Comparison of ENCODE assay signal across 22 mouse cellular contexts in genomic region chr12:97402412-97403396, GRCm38 (mm10).
DNase-seq lines count a peak whose midpoint lies in the region; ATAC-seq lines count a peak whose summit lies in the region.
"Had no signal": no experiment of that assay in that cellular context is flagged by ENCODE, and none has a peak within 500 bp of the region (broad histone marks: within the 10 kb centered on the region; RNA-seq: fewer than 3 reads in every experiment).

No protein-coding gene starts in this region.

- ATAC-seq in forebrain, embryonic 11.5 days (replicated peaks; ENCODE audit: low FRiP score): 0 out of 2 replicates have a peak, but pooled peaks have one; percentile 16
- peak; percentile 45 for ATAC-seq in midbrain, embryonic 11.5 days (ENCODE audit: low FRiP score)
- ATAC-seq in forebrain, embryonic 14.5 days: peak; percentile 66

- no peaks in the 10 kb centered on the region for H3K27me3 ChIP-seq in forebrain, embryonic 11.5 days (ENCODE audit: control insufficient read depth, insufficient read depth, low read length)
- H3K27me3 ChIP-seq in forebrain, embryonic 10.5 days (ENCODE audit: poor library complexity, severe bottlenecking): no peaks in the 10 kb centered on the region
- no peaks in the 10 kb centered on the region for H3K27me3 ChIP-seq in midbrain, embryonic 11.5 days (ENCODE audit: control insufficient read depth, insufficient read depth, low read length)
- H3K27me3 ChIP-seq in midbrain, embryonic 10.5 days (ENCODE audit: low read depth, poor library complexity, severe bottlenecking): no peaks in the 10 kb centered on the region
- H3K27me3 ChIP-seq in forebrain, embryonic 14.5 days (replicated peaks; ENCODE audit: control insufficient read depth, insufficient read depth, low read length): no peaks in the 10 kb centered on the region
- H3K27me3 ChIP-seq: heart, embryonic 15.5 days; liver, embryonic 15.5 days had no signal

- no peaks in the 10 kb centered on the region for H3K36me3 ChIP-seq in forebrain, embryonic 11.5 days (ENCODE audit: control insufficient read depth, insufficient read depth, low read length)
- no peaks in the 10 kb centered on the region for H3K36me3 ChIP-seq in forebrain, embryonic 10.5 days (replicated peaks)
- no peaks in the 10 kb centered on the region for H3K36me3 ChIP-seq in midbrain, embryonic 11.5 days (ENCODE audit: control insufficient read depth, insufficient read depth, low read length)
- H3K36me3 ChIP-seq in midbrain, embryonic 10.5 days: no peaks in the 10 kb centered on the region
- H3K36me3 ChIP-seq in forebrain, embryonic 14.5 days (ENCODE audit: control insufficient read depth, insufficient read depth, low read length): no peaks in the 10 kb centered on the region
- H3K36me3 ChIP-seq: heart, embryonic 15.5 days; limb, embryonic 10.5 days; liver, embryonic 15.5 days had no signal

- no peak overlapping the region for H3K27ac ChIP-seq in forebrain, embryonic 11.5 days (ENCODE audit: low read depth, low read length)
- no peak overlapping the region for H3K27ac ChIP-seq in forebrain, embryonic 10.5 days
- H3K27ac ChIP-seq in midbrain, embryonic 11.5 days (ENCODE audit: low read depth, low read length): no peak overlapping the region
- H3K27ac ChIP-seq in midbrain, embryonic 10.5 days (replicated peaks): no peak overlapping the region
- H3K27ac ChIP-seq in forebrain, embryonic 14.5 days (ENCODE audit: low read depth, low read length): 0 out of 2 replicates have a peak overlapping the region, but pooled peaks have one; percentile 44
- H3K27ac ChIP-seq: heart, embryonic 15.5 days; limb, embryonic 10.5 days; liver, embryonic 15.5 days; macrophage; stomach, postnatal 0 days had no signal

- 30% methylated on average over 9 of the region's 10 CpGs for WGBS in forebrain, embryonic 11.5 days
- WGBS in forebrain, embryonic 10.5 days: 29% methylated on average over 10 of the region's 10 CpGs
- WGBS in midbrain, embryonic 11.5 days: 22% methylated on average over 9 of the region's 10 CpGs
- 18% methylated on average over 10 of the region's 10 CpGs for WGBS in midbrain, embryonic 10.5 days
- WGBS in forebrain, embryonic 14.5 days: 18% methylated on average over 8 of the region's 10 CpGs

- no peak for DNase-seq in forebrain, embryonic 11.5 days (ENCODE audit: low spot score)
- no peak for DNase-seq in forebrain, embryonic 10.5 days (ENCODE audit: extremely low spot score, low spot score)
- DNase-seq in midbrain, embryonic 11.5 days (ENCODE audit: low spot score, missing footprints): no peak
- no peak for DNase-seq in midbrain, embryonic 10.5 days (ENCODE audit: low spot score)
- peak; percentile 54 for DNase-seq in ES-CJ7 (ENCODE audit: low read depth, low spot score)
- DNase-seq in forebrain, embryonic 14.5 days (ENCODE audit: low spot score): peak; percentile 69
- no peak for DNase-seq in B cell, adult 2 months
- no peak for DNase-seq in heart, adult 18-20 months
- DNase-seq: adrenal gland, postnatal 36 days; cerebellum, adult 11 months; cerebellum, adult 9-11 months; gastrocnemius, postnatal 36 days; heart, postnatal 36 days; kidney, adult 8-10 months; kidney, postnatal 14 days; liver; right cerebral cortex, postnatal 14 days had no signal

- no peaks in the 10 kb centered on the region for H3K9me3 ChIP-seq in forebrain, embryonic 11.5 days (ENCODE audit: control insufficient read depth, low read length)
- H3K9me3 ChIP-seq in forebrain, embryonic 10.5 days: no peaks in the 10 kb centered on the region
- no peaks in the 10 kb centered on the region for H3K9me3 ChIP-seq in midbrain, embryonic 11.5 days (ENCODE audit: control insufficient read depth, low read length)
- no peaks in the 10 kb centered on the region for H3K9me3 ChIP-seq in midbrain, embryonic 10.5 days (replicated peaks)
- no peaks in the 10 kb centered on the region for H3K9me3 ChIP-seq in forebrain, embryonic 14.5 days (replicated peaks; ENCODE audit: control insufficient read depth, low read length)
- H3K9me3 ChIP-seq: heart, embryonic 15.5 days; limb, embryonic 10.5 days; liver, embryonic 15.5 days had no signal

- H3K4me1 ChIP-seq in forebrain, embryonic 11.5 days (replicated peaks; ENCODE audit: control insufficient read depth, insufficient read depth, low read length): no peaks in the 10 kb centered on the region
- peaks cover 9% of the 10 kb centered on the region; the same call in 1 of the 2 replicates for H3K4me1 ChIP-seq in forebrain, embryonic 10.5 days
- no peaks in the 10 kb centered on the region for H3K4me1 ChIP-seq in midbrain, embryonic 11.5 days (ENCODE audit: control insufficient read depth, insufficient read depth, low read length)
- peaks cover 17% of the 10 kb centered on the region for H3K4me1 ChIP-seq in midbrain, embryonic 10.5 days
- H3K4me1 ChIP-seq in forebrain, embryonic 14.5 days (ENCODE audit: control insufficient read depth, insufficient read depth, low read length): peaks cover 16% of the 10 kb centered on the region
- H3K4me1 ChIP-seq: heart, embryonic 15.5 days; limb, embryonic 10.5 days; liver, embryonic 15.5 days had no signal

- no peak overlapping the region for H3K4me3 ChIP-seq in forebrain, embryonic 11.5 days (ENCODE audit: low read depth, low read length)
- no peak overlapping the region for H3K4me3 ChIP-seq in forebrain, embryonic 10.5 days
- no peak overlapping the region for H3K4me3 ChIP-seq in midbrain, embryonic 11.5 days (ENCODE audit: low read depth, low read length)
- no peak overlapping the region for H3K4me3 ChIP-seq in midbrain, embryonic 10.5 days
- no peak overlapping the region for H3K4me3 ChIP-seq in forebrain, embryonic 14.5 days (ENCODE audit: low read depth, low read length)
- H3K4me3 ChIP-seq: heart, embryonic 15.5 days; limb, embryonic 10.5 days; liver, embryonic 15.5 days had no signal

- H3K4me2 ChIP-seq in forebrain, embryonic 11.5 days (ENCODE audit: low read depth, low read length, severe bottlenecking): no peak overlapping the region
- no peak overlapping the region for H3K4me2 ChIP-seq in midbrain, embryonic 11.5 days
- H3K4me2 ChIP-seq in forebrain, embryonic 14.5 days (ENCODE audit: low read length): no peak overlapping the region
- H3K4me2 ChIP-seq: heart, embryonic 15.5 days; liver, embryonic 15.5 days had no signal

- H3K9ac ChIP-seq in forebrain, embryonic 11.5 days (ENCODE audit: low read length): no peak overlapping the region
- no peak overlapping the region for H3K9ac ChIP-seq in midbrain, embryonic 11.5 days (ENCODE audit: low read length)
- H3K9ac ChIP-seq in forebrain, embryonic 14.5 days (ENCODE audit: low read length): no peak overlapping the region
- H3K9ac ChIP-seq: heart, embryonic 15.5 days; liver, embryonic 15.5 days had no signal

Comparison
In these comparisons a context has a peak if more than half of its experiments do, and no peak if none do; other contexts are left out.
1. DNase-seq: peak in ES-CJ7 (single experiment) and forebrain, embryonic 14.5 days (single experiment); none in forebrain, embryonic 11.5 days (single experiment), forebrain, embryonic 10.5 days (single experiment), midbrain, embryonic 11.5 days (single experiment), midbrain, embryonic 10.5 days (single experiment), B cell, adult 2 months (0 of 2) and heart, adult 18-20 months (0 of 2).
2. ATAC-seq: peak in every context shown above with its lines; median percentile 66 in forebrain, embryonic 14.5 days; 45 in midbrain, embryonic 11.5 days; 16 in forebrain, embryonic 11.5 days.